Mouse (Mus musculus) frontal cortex, adult 2 months (tissue): ENCODE measurements around the gene Tsku. TPM values are rescaled to one million over a fixed set of nuclear protein-coding genes. Genes with fewer than 3 reads are reported as not detected.

Source experiments
- polyA plus RNA-seq: library from polyadenylated mRNA; depleted of rRNA; stranded (reverse); fragments of >200 nt; gene quantifications from 2 replicates; pipeline ENCODE4 v1.2.3, GENCODE M21; 2012; rRNA removed

Gene Tsku
- polyA plus RNA-seq, 1 experiment = 4.8 TPM

Other genes starting within 250 kb of the Tsku start
- gene Myo7a, start 241.8 kb downstream of the Tsku start, polyA plus RNA-seq = 20.3 and 21.0 TPM in 2 replicates
- gene Omp, start 215.8 kb downstream of the Tsku start, polyA plus RNA-seq = 22.2 and 28.1 TPM in 2 replicates
- gene Capn5, start 183.1 kb downstream of the Tsku start, polyA plus RNA-seq = 28.7 and 29.4 TPM in 2 replicates
- 0.44 and 0.59 TPM in 2 replicates for gene B3gnt6, start 161.8 kb downstream of the Tsku start, polyA plus RNA-seq
- 10.7 and 13.6 TPM in 2 replicates for gene Acer3, start 40.1 kb downstream of the Tsku start, polyA plus RNA-seq
- not detected in 2 replicates for gene Gucy2d, start 79.1 kb upstream of the Tsku start, polyA plus RNA-seq
- gene Lrrc32, start 128.0 kb upstream of the Tsku start, polyA plus RNA-seq = 4.0 and 4.1 TPM in 2 replicates